Mouse (Mus musculus): ENCODE data around the gene Rab4b. TPM values are rescaled to one million over a fixed set of nuclear protein-coding genes. Genes with fewer than 3 reads are reported as not detected.

Rab4b gene
- 140 TPM for polyA plus RNA-seq (2017; shearing (Covaris generic))

GRCm38 (mm10) chr7:27178324-27179216 lies at the start of gene Rab4b:
Gene Rab4b, minus strand, starts transcription at chr7:27178896.

DNA sequence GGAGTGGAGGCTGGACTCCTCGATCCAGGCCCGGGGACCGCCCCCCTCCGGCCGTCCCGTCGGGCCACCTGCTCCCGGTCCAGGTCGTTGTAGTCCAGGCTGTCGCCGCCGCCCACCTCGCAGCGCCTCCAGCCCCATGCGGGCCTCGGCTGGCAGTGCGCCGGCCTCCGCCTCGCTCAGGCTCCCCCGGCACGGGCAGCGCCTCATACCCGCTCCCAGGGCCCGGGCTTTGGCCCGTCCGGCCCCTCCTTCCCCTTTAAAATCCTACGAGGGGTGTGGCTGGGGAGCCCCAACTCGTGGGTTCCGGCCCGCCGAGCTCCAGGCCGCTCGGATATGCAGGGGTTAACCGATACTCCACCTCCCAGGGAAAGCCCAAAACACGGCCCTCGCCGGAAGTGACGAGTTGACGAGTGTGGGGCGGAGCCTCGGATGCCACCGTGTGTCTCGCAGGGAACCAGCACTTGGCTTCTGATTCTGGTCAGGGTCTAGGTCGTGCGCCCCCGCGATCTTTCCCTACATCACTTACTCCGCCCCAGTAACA lies 49.7 kb upstream of the Rab4b start, which contains the start of gene Itpkc:
Itpkc (minus strand) TSS at position 381 of the 541 bp plus-strand sequence.

GRCm38 (mm10) chr7:27195681-27196611 lies 17.2 kb upstream of the Rab4b start, which contains the start of the genes BC024978 and Snrpa:
Gene BC024978, plus strand, starts transcription at chr7:27195781.
Gene Snrpa, minus strand, starts transcription at chr7:27196271.

DNA sequence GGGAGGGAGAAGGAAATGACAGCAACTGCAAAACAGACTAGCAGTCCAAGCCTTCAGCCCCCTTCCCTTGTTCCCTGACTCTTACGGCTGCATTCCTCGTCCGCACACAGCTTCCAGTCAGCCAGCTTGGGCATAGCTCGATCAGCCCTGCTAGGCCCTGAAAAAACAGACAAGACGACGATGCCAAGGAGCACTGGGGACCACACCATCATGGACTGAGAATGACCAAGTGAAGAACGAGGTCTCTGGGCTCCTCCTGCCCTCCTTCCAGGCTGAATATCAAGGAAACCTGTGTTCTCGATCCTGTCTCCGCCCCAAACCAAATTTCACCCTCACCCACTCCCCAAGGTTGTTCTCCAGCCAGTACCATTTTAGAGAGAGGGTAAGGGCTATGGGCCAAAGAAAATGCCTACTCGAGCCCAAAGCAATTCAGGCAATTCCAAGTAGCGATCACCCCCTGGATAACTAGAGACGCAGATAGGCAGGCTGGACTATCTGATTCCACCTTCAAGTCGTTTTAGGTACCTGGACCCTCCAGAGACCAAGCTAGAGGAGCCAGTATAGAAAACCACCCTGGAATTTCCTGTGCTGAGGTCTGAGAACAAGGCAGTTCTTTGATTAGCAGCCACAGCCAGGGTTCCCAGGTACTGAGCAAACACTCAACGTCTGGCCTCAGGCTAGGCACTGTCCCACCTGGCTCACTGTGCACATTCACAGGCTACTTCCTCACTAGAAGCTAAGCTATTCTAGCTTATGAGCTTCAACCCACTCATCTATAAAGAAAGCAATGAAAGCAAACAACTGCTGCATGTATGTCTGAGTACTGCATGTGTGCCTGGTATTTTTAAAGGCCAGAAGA lies 2.4 kb upstream of the Rab4b start, which contains the start of the genes Gm21983 and Mia:
Gm21983 (minus strand) TSS at position 250 of the 859 bp plus-strand sequence.
Mia (minus strand) TSS at position 321 of the 859 bp plus-strand sequence.

DNA sequence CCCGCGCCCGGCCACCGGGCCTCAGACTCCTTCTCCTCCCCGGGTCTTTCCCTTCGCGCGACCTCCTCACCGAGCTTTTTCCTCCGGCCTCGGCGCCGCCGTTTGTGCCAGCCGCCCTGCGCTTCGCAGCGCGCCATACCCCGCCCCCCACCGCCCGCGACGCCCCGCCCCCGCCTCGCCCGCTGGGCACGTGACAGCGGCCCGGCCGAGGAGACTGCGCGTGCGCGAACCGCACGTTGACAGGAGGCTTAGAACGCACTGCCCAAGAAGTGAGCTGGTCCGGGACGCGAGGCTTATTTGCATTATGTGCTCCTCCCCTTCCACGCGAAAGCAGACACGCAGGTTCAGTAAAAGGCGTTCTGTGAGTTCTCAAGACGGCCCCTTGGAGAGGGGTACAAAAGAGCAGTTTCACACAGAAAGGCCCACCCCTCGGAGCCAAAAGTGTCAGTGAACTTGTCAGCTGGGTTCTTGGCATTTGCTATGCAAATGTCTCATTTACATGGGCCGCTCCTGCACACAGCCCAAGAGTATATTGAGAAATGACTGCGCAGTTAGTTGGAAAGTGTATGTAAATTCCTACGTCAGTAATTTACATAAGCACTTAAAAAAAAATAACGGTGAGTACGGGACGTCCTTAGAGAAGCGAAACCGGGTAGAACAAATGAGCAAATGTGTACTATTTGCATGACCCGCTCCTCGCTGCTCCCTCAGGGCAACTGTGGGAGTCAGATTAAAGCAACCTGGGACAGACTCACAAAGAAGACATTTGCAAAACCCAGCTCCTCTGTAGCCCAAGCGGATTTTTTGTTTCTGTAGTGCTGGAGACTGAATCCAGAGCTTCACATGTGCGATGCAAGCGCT lies 11.9 kb downstream of the Rab4b start, which contains the start of gene Egln2:
Egln2 (minus strand) TSS at position 189 of the 861 bp plus-strand sequence.

DNA sequence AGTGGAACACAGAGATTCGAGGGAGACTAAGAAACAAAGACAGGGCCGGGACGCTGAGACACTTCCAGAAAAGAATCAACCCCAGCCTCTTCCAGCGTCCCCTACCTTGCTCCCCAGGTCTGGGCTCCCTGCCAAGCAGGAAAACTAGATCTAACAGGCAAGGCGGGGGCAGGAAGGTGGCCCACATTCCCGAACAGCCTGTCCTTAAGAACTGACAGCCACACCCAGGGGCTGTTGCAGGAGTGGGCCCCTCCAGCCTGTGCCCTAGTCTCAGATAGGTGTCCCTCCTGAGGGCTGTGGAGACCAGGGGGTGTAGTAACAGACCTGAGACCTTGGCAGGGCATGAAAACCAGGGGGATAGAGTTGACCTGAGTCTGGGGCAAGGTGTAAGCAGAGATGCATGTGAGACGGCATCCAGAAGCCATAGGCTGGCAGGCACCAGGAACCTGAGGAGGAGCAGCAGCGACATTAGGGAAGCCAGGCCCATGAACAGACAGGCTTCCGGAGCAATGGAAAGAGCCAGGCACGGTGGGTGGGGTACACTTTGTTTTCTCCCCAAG lies 25.4 kb downstream of the Rab4b start, which contains the start of gene Cyp2t4:
Cyp2t4 (plus strand) TSS at position 510 of the 560 bp plus-strand sequence.

GRCm38 (mm10) chr7:27119676-27120075 lies 59.0 kb downstream of the Rab4b start, which contains the start of gene Cyp2f2:
Gene Cyp2f2, plus strand, starts transcription at chr7:27119909.

Other genes with a start within 250 kb of the Rab4b start
- gene Cyp2a22, start 239.5 kb downstream of the Rab4b start, polyA plus RNA-seq (2017; shearing (Covaris generic)), result not detected
- not detected for gene Cyp2a12, start 149.8 kb downstream of the Rab4b start, polyA plus RNA-seq (2017; shearing (Covaris generic))
- gene Cyp2f2, start 59.0 kb downstream of the Rab4b start, polyA plus RNA-seq (2017; shearing (Covaris generic)), result not detected
- gene Cyp2t4, start 25.2 kb downstream of the Rab4b start, polyA plus RNA-seq (2017; shearing (Covaris generic)), result not detected
- 68.6 TPM for gene Egln2, start 12.1 kb downstream of the Rab4b start, polyA plus RNA-seq (2017; shearing (Covaris generic))
- gene Gm21983, start 2.2 kb upstream of the Rab4b start, polyA plus RNA-seq (2017; shearing (Covaris generic)), result not detected
- 1.6 TPM for gene Mia, start 2.3 kb upstream of the Rab4b start, polyA plus RNA-seq (2017; shearing (Covaris generic))
- 0.83 TPM for gene BC024978, start 16.9 kb upstream of the Rab4b start, polyA plus RNA-seq (2017; shearing (Covaris generic))
- gene Snrpa, start 17.4 kb upstream of the Rab4b start, polyA plus RNA-seq (2017; shearing (Covaris generic)), result 61.7 TPM
- 12.6 TPM for gene Itpkc, start 49.8 kb upstream of the Rab4b start, polyA plus RNA-seq (2017; shearing (Covaris generic))
- gene Coq8b, start 54.1 kb upstream of the Rab4b start, polyA plus RNA-seq (2017; shearing (Covaris generic)), result 17.6 TPM
- gene Numbl, start 79.5 kb upstream of the Rab4b start, polyA plus RNA-seq (2017; shearing (Covaris generic)), result 0.91 TPM
- gene Ltbp4, start 158.8 kb upstream of the Rab4b start, polyA plus RNA-seq (2017; shearing (Covaris generic)), result not detected
- 48.4 TPM for gene Shkbp1, start 177.1 kb upstream of the Rab4b start, polyA plus RNA-seq (2017; shearing (Covaris generic))
- gene Gm20479, start 178.5 kb upstream of the Rab4b start, polyA plus RNA-seq (2017; shearing (Covaris generic)), result not detected

All from naive thymus-derived CD4-positive, alpha-beta T cell, adult 5 months (primary cell).